Mouse (Mus musculus): ENCODE results near the gene Retn. TPM values are rescaled to one million over a fixed set of nuclear protein-coding genes. Genes with fewer than 3 reads are reported as not detected.
A peak's percentile ranks its signal among the peaks of the same experiment; 100 is the strongest.

The Retn gene
- polyA plus RNA-seq, 1 experiment from 2014 or later, result not detected

GRCm38 (mm10) chr8:3685422-3685821 is 29.9 kb downstream of the Retn start:
- Histone ChIP-seq H3K4me1 (ENCODE audit: insufficient read depth) (no peaks in the 10 kb centered on the region), H3K36me3 (ENCODE audit: insufficient read depth) (peaks cover 8% of the 10 kb centered on the region), H3K27me3 (ENCODE audit: insufficient read depth, low read length) (no peaks in the 10 kb centered on the region), H3K4me3 (ENCODE audit: low read depth, low read length) (no peak overlapping the region), H3K9me3 (ENCODE audit: low read depth, low read length) (no peaks in the 10 kb centered on the region), H3K9ac (no peak overlapping the region), H3K27ac (ENCODE audit: low read depth) (no peak overlapping the region), H3K4me2 (no peak overlapping the region)
- ATAC-seq (ENCODE audit: insufficient read depth) (no peak), DNase-seq (no peak)
- TF ChIP-seq CTCF (IDR thresholded peaks at IDR 0.05; ENCODE audit: low read depth), result no peak
- WGBS, result 63% methylated on average over 5 of the region's 5 CpGs

- no peaks in the 10 kb centered on the region for H3K4me1 ChIP-seq (ENCODE audit: insufficient read depth)
- H3K4me3 ChIP-seq (ENCODE audit: low read depth, low read length), result no peak overlapping the region
- H3K4me2 ChIP-seq, result no peak overlapping the region
- H3K9ac ChIP-seq, result no peak overlapping the region
- ATAC-seq (ENCODE audit: insufficient read depth) (no peak), DNase-seq (no peak)
- TF ChIP-seq CTCF (IDR thresholded peaks at IDR 0.05; ENCODE audit: low read depth), result no peak
- WGBS, result 76% methylated on average over 6 of the region's 6 CpGs
- no peaks in the 10 kb centered on the region for H3K36me3 ChIP-seq (ENCODE audit: insufficient read depth)
- no peaks in the 10 kb centered on the region for H3K9me3 ChIP-seq (ENCODE audit: low read depth, low read length)
- H3K27me3 ChIP-seq (ENCODE audit: insufficient read depth, low read length), result no peaks in the 10 kb centered on the region
- H3K27ac ChIP-seq (ENCODE audit: low read depth), result no peak overlapping the region
Measured at GRCm38 (mm10) chr8:3687537-3687936, 32.0 kb downstream of the Retn start.

GRCm38 (mm10) chr8:3690774-3691173 is 35.2 kb downstream of the Retn start:
- H3K9ac ChIP-seq, result no peak overlapping the region
- no peak overlapping the region for H3K27ac ChIP-seq (ENCODE audit: low read depth)
- DNase-seq, result no peak
- H3K9me3 ChIP-seq (ENCODE audit: low read depth, low read length), result no peaks in the 10 kb centered on the region
- WGBS, result 70% methylated on average over 3 of the region's 3 CpGs
- H3K4me3 ChIP-seq (ENCODE audit: low read depth, low read length), result no peak overlapping the region
- no peaks in the 10 kb centered on the region for H3K36me3 ChIP-seq (ENCODE audit: insufficient read depth)
- no peaks in the 10 kb centered on the region for H3K27me3 ChIP-seq (ENCODE audit: insufficient read depth, low read length)
- no peak for TF ChIP-seq CTCF (IDR thresholded peaks at IDR 0.05; ENCODE audit: low read depth)
- no peak overlapping the region for H3K4me2 ChIP-seq
- ATAC-seq (ENCODE audit: insufficient read depth), result no peak
- H3K4me1 ChIP-seq (ENCODE audit: insufficient read depth), result no peaks in the 10 kb centered on the region

- Histone ChIP-seq H3K4me1 (ENCODE audit: insufficient read depth) (no peaks in the 10 kb centered on the region), H3K9ac (no peak within 1 kb of the TSS), H3K4me2 (no peak within 1 kb of the TSS), H3K9me3 (ENCODE audit: low read depth, low read length) (no peaks in the 10 kb centered on the region), H3K27me3 (ENCODE audit: insufficient read depth, low read length) (no peaks in the 10 kb centered on the region), H3K36me3 (ENCODE audit: insufficient read depth) (no peaks in the 10 kb centered on the region), H3K4me3 (ENCODE audit: low read depth, low read length) (no peak within 1 kb of the TSS), H3K27ac (ENCODE audit: low read depth) (no peak within 1 kb of the TSS)
- no peak for TF ChIP-seq CTCF (IDR thresholded peaks at IDR 0.05; ENCODE audit: low read depth)
- DNase-seq (no peak), ATAC-seq (ENCODE audit: insufficient read depth) (no peak)
- 86% methylated on average over 3 of the region's 3 CpGs for WGBS
Measured at GRCm38 (mm10) chr8:3694121-3694520, 38.6 kb downstream of the Retn start, which contains the start of gene Fcer2a. Gene Fcer2a, minus strand, starts transcription at chr8:3694175.

- Histone ChIP-seq H3K4me3 (ENCODE audit: low read depth, low read length) (no peak overlapping the region), H3K9me3 (ENCODE audit: low read depth, low read length) (no peaks in the 10 kb centered on the region), H3K9ac (no peak overlapping the region), H3K27ac (ENCODE audit: low read depth) (no peak overlapping the region), H3K36me3 (ENCODE audit: insufficient read depth) (no peaks in the 10 kb centered on the region), H3K4me1 (ENCODE audit: insufficient read depth) (no peaks in the 10 kb centered on the region), H3K27me3 (ENCODE audit: insufficient read depth, low read length) (no peaks in the 10 kb centered on the region), H3K4me2 (no peak overlapping the region)
- DNase-seq (no peak), ATAC-seq (ENCODE audit: insufficient read depth) (no peak)
- TF ChIP-seq CTCF (IDR thresholded peaks at IDR 0.05; ENCODE audit: low read depth), result no peak
- WGBS, result 93% methylated on average over 1 of the region's 1 CpGs
Measured at GRCm38 (mm10) chr8:3701491-3701890, 45.9 kb downstream of the Retn start.

GRCm38 (mm10) chr8:3705711-3706110 is 50.1 kb downstream of the Retn start:
- H3K9me3 ChIP-seq (ENCODE audit: low read depth, low read length), result no peaks in the 10 kb centered on the region
- no peak for ATAC-seq (ENCODE audit: insufficient read depth)
- no peaks in the 10 kb centered on the region for H3K27me3 ChIP-seq (ENCODE audit: insufficient read depth, low read length)
- DNase-seq, result peak; percentile 9
- TF ChIP-seq CTCF (IDR thresholded peaks at IDR 0.05; ENCODE audit: low read depth), result peak; percentile 52
- H3K27ac ChIP-seq (ENCODE audit: low read depth), result no peak overlapping the region
- no peaks in the 10 kb centered on the region for H3K36me3 ChIP-seq (ENCODE audit: insufficient read depth)
- no peaks in the 10 kb centered on the region for H3K4me1 ChIP-seq (ENCODE audit: insufficient read depth)
- no peak overlapping the region for H3K4me3 ChIP-seq (ENCODE audit: low read depth, low read length)
- 56% methylated on average over 4 of the region's 4 CpGs for WGBS
- no peak overlapping the region for H3K4me2 ChIP-seq
- H3K9ac ChIP-seq, result no peak overlapping the region

GRCm38 (mm10) chr8:3707611-3708010 is 52.0 kb downstream of the Retn start:
- Histone ChIP-seq H3K36me3 (ENCODE audit: insufficient read depth) (no peaks in the 10 kb centered on the region), H3K4me3 (ENCODE audit: low read depth, low read length) (no peak overlapping the region), H3K9ac (no peak overlapping the region), H3K27ac (ENCODE audit: low read depth) (no peak overlapping the region), H3K27me3 (ENCODE audit: insufficient read depth, low read length) (no peaks in the 10 kb centered on the region), H3K4me1 (ENCODE audit: insufficient read depth) (no peaks in the 10 kb centered on the region), H3K4me2 (no peak overlapping the region), H3K9me3 (ENCODE audit: low read depth, low read length) (no peaks in the 10 kb centered on the region)
- DNase-seq (no peak), ATAC-seq (ENCODE audit: insufficient read depth) (no peak)
- 65% methylated on average over 7 of the region's 7 CpGs for WGBS
- TF ChIP-seq CTCF (IDR thresholded peaks at IDR 0.05; ENCODE audit: low read depth), result no peak

Other genes starting within 250 kb of the Retn start
- gene Pex11g, start 188.1 kb upstream of the Retn start, polyA plus RNA-seq (2014; fragmentation: Nextera tagmentation; extraction: Ambion mirVana), result 3.9 and 4.4 TPM in 2 replicates
- not detected in 2 replicates for gene Tex45, start 184.9 kb upstream of the Retn start, polyA plus RNA-seq (2014; fragmentation: Nextera tagmentation; extraction: Ambion mirVana)
- 19.9 and 21.7 TPM in 2 replicates for gene Zfp358, start 162.6 kb upstream of the Retn start, polyA plus RNA-seq (2014; fragmentation: Nextera tagmentation; extraction: Ambion mirVana)
- gene Mcoln1, start 155.3 kb upstream of the Retn start, polyA plus RNA-seq (2014; fragmentation: Nextera tagmentation; extraction: Ambion mirVana), result 38.3 and 39.9 TPM in 2 replicates
- gene Pnpla6, start 140.4 kb upstream of the Retn start, polyA plus RNA-seq (2014; fragmentation: Nextera tagmentation; extraction: Ambion mirVana), result 17.5 and 19.1 TPM in 2 replicates
- 0.72 and 0.91 TPM in 2 replicates for gene C330021F23Rik, start 87.8 kb upstream of the Retn start, polyA plus RNA-seq (2014; fragmentation: Nextera tagmentation; extraction: Ambion mirVana)
- gene Camsap3, start 68.5 kb upstream of the Retn start, polyA plus RNA-seq (2014; fragmentation: Nextera tagmentation; extraction: Ambion mirVana), result 6.8 and 7.5 TPM in 2 replicates
- gene Xab2, start 34.5 kb upstream of the Retn start, polyA plus RNA-seq (2014; fragmentation: Nextera tagmentation; extraction: Ambion mirVana), result 55.6 and 55.9 TPM in 2 replicates
- gene Pet100, start 34.2 kb upstream of the Retn start, polyA plus RNA-seq (2014; fragmentation: Nextera tagmentation; extraction: Ambion mirVana), result 79.4 and 92.1 TPM in 2 replicates
- not detected in 2 replicates for gene Pcp2, start 30.2 kb upstream of the Retn start, polyA plus RNA-seq (2014; fragmentation: Nextera tagmentation; extraction: Ambion mirVana)
- 61.4 and 64.0 TPM in 2 replicates for gene Stxbp2, start 24.8 kb upstream of the Retn start, polyA plus RNA-seq (2014; fragmentation: Nextera tagmentation; extraction: Ambion mirVana)
- gene Mcemp1, start 10.0 kb downstream of the Retn start, polyA plus RNA-seq (2014; fragmentation: Nextera tagmentation; extraction: Ambion mirVana), result 0.79 and 0.87 TPM in 2 replicates
- 11.1 and 11.9 TPM in 2 replicates for gene Fcor, start 16.6 kb downstream of the Retn start, polyA plus RNA-seq (2014; fragmentation: Nextera tagmentation; extraction: Ambion mirVana)
- gene Trappc5, start 20.5 kb downstream of the Retn start, polyA plus RNA-seq (2014; fragmentation: Nextera tagmentation; extraction: Ambion mirVana), result 29.7 and 31.0 TPM in 2 replicates
- 0.18 and 0.32 TPM in 2 replicates for gene Fcer2a, start 38.4 kb downstream of the Retn start, polyA plus RNA-seq (2014; fragmentation: Nextera tagmentation; extraction: Ambion mirVana)
- gene Clec4g, start 64.9 kb downstream of the Retn start, polyA plus RNA-seq (2014; fragmentation: Nextera tagmentation; extraction: Ambion mirVana), result 0.66 TPM in 1 of 2 replicates, not detected in the other
- gene Cd209a, start 93.2 kb downstream of the Retn start, polyA plus RNA-seq (2014; fragmentation: Nextera tagmentation; extraction: Ambion mirVana), result 0.38 TPM in 2 replicates
- not detected in 2 replicates for gene Cd209e, start 198.5 kb downstream of the Retn start, polyA plus RNA-seq (2014; fragmentation: Nextera tagmentation; extraction: Ambion mirVana)
- gene Cd209d, start 222.8 kb downstream of the Retn start, polyA plus RNA-seq (2014; fragmentation: Nextera tagmentation; extraction: Ambion mirVana), result not detected in 2 replicates